Comparison of ENCODE assay signal across 9 mouse cellular contexts in genomic region chr4:101496188-101496533, GRCm38 (mm10). TPM values are rescaled to one million over a fixed set of nuclear protein-coding genes. Genes with fewer than 3 reads are reported as not detected.
DNase-seq lines count a peak whose midpoint lies in the region; ATAC-seq and TF ChIP-seq lines count a peak whose summit lies in the region.
"Had no signal": no experiment of that assay in that cellular context is flagged by ENCODE, and none has a peak within 500 bp of the region (broad histone marks: within the 10 kb centered on the region; RNA-seq: fewer than 3 reads in every experiment).

No protein-coding gene starts in this region.

- no peaks in the 10 kb centered on the region for H3K36me3 ChIP-seq in heart, adult 2 months (ENCODE audit: control insufficient read depth, insufficient read depth, low read length)
- H3K36me3 ChIP-seq in forebrain, embryonic 12.5 days (replicated peaks), result no peaks in the 10 kb centered on the region
- no peaks in the 10 kb centered on the region for H3K36me3 ChIP-seq in liver, embryonic 13.5 days

- intact Hi-C loops in heart, adult 2 months (cut with DNase I), result no loop called here
- intact Hi-C loops in left cerebral cortex, postnatal 10 days (cut with DNase I), result no loop called here
- intact Hi-C loops in gastrocnemius, postnatal 14 days (cut with DNase I; ENCODE audit: low total_unique reads), result no loop called here

- peak overlapping the region; percentile 44 for H3K4me3 ChIP-seq in heart, adult 2 months
- H3K4me3 ChIP-seq in forebrain, embryonic 12.5 days (replicated peaks), result peak overlapping the region; percentile 69
- peak overlapping the region; percentile 43 for H3K4me3 ChIP-seq in liver, embryonic 13.5 days (replicated peaks)

- H3K79me2 ChIP-seq in heart, adult 2 months (replicated peaks; ENCODE audit: control insufficient read depth, insufficient read depth, low read length), result no peaks in the 10 kb centered on the region

- peaks cover 5% of the 10 kb centered on the region for H3K27me3 ChIP-seq in heart, adult 2 months (ENCODE audit: control insufficient read depth, insufficient read depth, low read length)
- H3K27me3 ChIP-seq in forebrain, embryonic 12.5 days, result peaks cover 50% of the 10 kb centered on the region
- H3K27me3 ChIP-seq in liver, embryonic 13.5 days, result peaks cover 53% of the 10 kb centered on the region

- WGBS in heart, adult 2 months, result 7% methylated on average over 28 of the region's 28 CpGs
- WGBS in forebrain, embryonic 12.5 days, result 1% methylated on average over 28 of the region's 28 CpGs
- 1% methylated on average over 28 of the region's 28 CpGs for WGBS in liver, embryonic 13.5 days (ENCODE audit: insufficient replicate concordance)

- ATAC-seq in forebrain, embryonic 12.5 days (ENCODE audit: low FRiP score), result peak; percentile 33; the same call in 1 of the 2 replicates
- ATAC-seq in liver, embryonic 13.5 days (ENCODE audit: low read depth), result no peak

- H3K9me3 ChIP-seq in forebrain, embryonic 12.5 days, result no peaks in the 10 kb centered on the region
- no peaks in the 10 kb centered on the region for H3K9me3 ChIP-seq in liver, embryonic 13.5 days (replicated peaks)

- no peak overlapping the region for H3K27ac ChIP-seq in heart, adult 2 months
- no peak overlapping the region for H3K27ac ChIP-seq in forebrain, embryonic 12.5 days
- H3K27ac ChIP-seq in liver, embryonic 13.5 days, result no peak overlapping the region
- H3K27ac ChIP-seq: macrophage had no signal

- DNase-seq in heart, adult 2 months, result no peak
- DNase-seq in heart, adult 8-10 months (ENCODE audit: low spot score), result no peak
- DNase-seq in 3134 (ENCODE audit: extremely low read depth, insufficient read length, low spot score), result peak; percentile 2
- no peak for DNase-seq in liver, embryonic 13.5 days
- no peak for DNase-seq in adrenal gland, postnatal 14 days
- no peak for DNase-seq in left cerebral cortex, postnatal 10 days (ENCODE audit: extremely low spot score in 1 of 2, low spot score in 2 of 2)
- no peak for DNase-seq in gastrocnemius, postnatal 14 days

- H3K4me2 ChIP-seq in forebrain, embryonic 12.5 days, result peak overlapping the region; percentile 97
- peak overlapping the region; percentile 64 for H3K4me2 ChIP-seq in liver, embryonic 13.5 days

- no peak for TF ChIP-seq CTCF in heart, adult 2 months (IDR thresholded peaks at IDR 0.05)

- no peak for TF ChIP-seq EP300 in heart, adult 2 months (IDR thresholded peaks at IDR 0.05; ENCODE audit: insufficient read depth, low read depth, low read length)

- peak overlapping the region; percentile 59 for H3K9ac ChIP-seq in heart, adult 2 months (ENCODE audit: low read depth, low read length)
- peak overlapping the region; percentile 62 for H3K9ac ChIP-seq in forebrain, embryonic 12.5 days
- no peak overlapping the region for H3K9ac ChIP-seq in liver, embryonic 13.5 days

- TF ChIP-seq POLR2A in heart, adult 2 months (IDR thresholded peaks at IDR 0.05; ENCODE audit: insufficient read depth, low read depth, low read length), result no peak

- no peaks in the 10 kb centered on the region for H3K4me1 ChIP-seq in heart, adult 2 months (ENCODE audit: control insufficient read depth, insufficient read depth, low read length)
- H3K4me1 ChIP-seq in forebrain, embryonic 12.5 days, result peaks cover 17% of the 10 kb centered on the region
- H3K4me1 ChIP-seq in liver, embryonic 13.5 days (replicated peaks), result 0 out of 2 replicates have a peak, but pooled peaks cover 4% of the 10 kb centered on the region

RNA-seq across cellular contexts. Expression of gene Dnajc6, which starts 0.3 kb away (rescaled TPM):
- under 1 TPM; 0.29 to 0.41 TPM for total RNA-seq in heart, adult 2 months (2021)
- polyA plus RNA-seq in heart, adult 2 months (2012; rRNA removed), result 0.35 and 1.2 TPM in 2 replicates
- total RNA-seq in heart, adult 8-10 months (2022), result under 1 TPM; 0.32 to 0.87 (median 0.61) TPM
- polyA plus RNA-seq in forebrain, embryonic 12.5 days (2016; fragmentation: Nextera tagmentation; extraction: Ambion mirVana), result 8.7 and 11.0 TPM in 2 replicates
- 0.12 and 0.14 TPM in 2 replicates for polyA plus RNA-seq in liver, embryonic 13.5 days (2015; fragmentation: Nextera tagmentation; extraction: Ambion mirVana)
- 3.9 and 8.3 TPM in 2 replicates for total RNA-seq in adrenal gland, postnatal 14 days (2021)
- total RNA-seq in left cerebral cortex, postnatal 10 days (2021), result 100 to 1,000 TPM; 278 to 284 TPM
- total RNA-seq in gastrocnemius, postnatal 14 days (2021), result under 1 TPM; 0.62 to 0.64 TPM
- polyA plus RNA-seq: macrophage had no signal

Comparison
In these comparisons a context has a peak if more than half of its experiments do, and no peak if none do; other contexts are left out.
1. RNA of gene Dnajc6, which starts 0.3 kb away (total RNA-seq): 278 to 284 TPM in left cerebral cortex, postnatal 10 days; 3.9 to 8.3 TPM in adrenal gland, postnatal 14 days, 0.32 to 0.87 TPM in heart, adult 8-10 months, 0.62 to 0.64 TPM in gastrocnemius, postnatal 14 days and 0.29 to 0.41 TPM in heart, adult 2 months; every median in the first group is over 10 times any median in the second.
2. Peak in every context shown above with its lines, with median percentiles within 50 percentile points of each other: H3K4me3 ChIP-seq.